Mouse (Mus musculus): ENCODE data around the gene Kcnj12.

GRCm38 (mm10) chr11:61005345-61005744 lies 17.0 kb upstream of the Kcnj12 start:
- TF ChIP-seq POLR2A (IDR thresholded peaks at IDR 0.05; ENCODE audit: low read depth, low read length) = no peak
- no peak for TF ChIP-seq CTCF (IDR thresholded peaks at IDR 0.05; ENCODE audit: extremely low read depth, insufficient read length, insufficient replicate concordance, low read depth, low read length)

Data from small intestine, adult 2 months (tissue).